Mouse (Mus musculus) MEL (cell line): ENCODE results near the gene Tril. TPM values are rescaled to one million over a fixed set of nuclear protein-coding genes. Genes with fewer than 3 reads are reported as not detected.

ENCODE experiments used
- DNase-seq: peaks from one replicate; pipeline ENCODE4 v3.0.0; 2011; ENCODE audit warnings: low read depth, low spot score
- H3K27ac ChIP-seq: 2 replicates; pipeline ENCODE4 v1.5.1; 2012; ENCODE audit warnings: low read depth, mild to moderate bottlenecking, control low read depth, low read length, moderate library complexity; ENCODE audit not compliant: control insufficient read depth
- H3K27me3 ChIP-seq, 2 experiments: fragments of 150-350 bp in 1 of 2; sonication (generic) in 1 of 2; 2 replicates each; pipeline ENCODE4 v1.6.1; 2012; ENCODE audit warnings: low read length in 2 of 2, mild to moderate bottlenecking in 2 of 2, improper control_type of control experiment in 1 of 2, moderate library complexity in 1 of 2; ENCODE audit not compliant: insufficient read depth in 2 of 2, control insufficient read depth in 1 of 2
- H3K36me3 ChIP-seq, 2 experiments: 2 replicates each; pipeline ENCODE4 v1.6.1; 2012 to 2014; ENCODE audit warnings: low read length in 2 of 2, improper control_type of control experiment in 1 of 2, inconsistent platforms in 1 of 2, mild to moderate bottlenecking in 1 of 2; ENCODE audit not compliant: insufficient read depth in 2 of 2, control insufficient read depth in 1 of 2
- H3K4me1 ChIP-seq, 2 experiments: fragments of 150-350 bp in 1 of 2; sonication (generic) in 1 of 2; 2 replicates each; pipeline ENCODE4 v1.6.1; 2012; ENCODE audit warnings: low read length in 2 of 2, improper control_type of control experiment in 1 of 2, mild to moderate bottlenecking in 1 of 2; ENCODE audit not compliant: insufficient read depth in 2 of 2, control insufficient read depth in 1 of 2
- H3K4me3 ChIP-seq, 2 experiments: fragments of 150-350 bp in 1 of 2; sonication (generic) in 1 of 2; 2 replicates each; pipeline ENCODE4 v1.5.1; 2012; ENCODE audit warnings: low read depth in 2 of 2, low read length in 2 of 2, mild to moderate bottlenecking in 2 of 2, moderate library complexity in 2 of 2, control low read depth in 1 of 2, improper control_type of control experiment in 1 of 2; ENCODE audit not compliant: control insufficient read depth in 1 of 2, insufficient read depth in 1 of 2
- H3K79me2 ChIP-seq: 2 replicates; pipeline ENCODE4 v1.6.1; 2012; ENCODE audit warnings: mild to moderate bottlenecking, low read length, moderate library complexity; ENCODE audit not compliant: control insufficient read depth, poor library complexity, insufficient read depth
- H3K9ac ChIP-seq: 2 replicates; pipeline ENCODE4 v1.6.1; 2012; ENCODE audit warnings: low read depth, mild to moderate bottlenecking, control low read depth, low read length, moderate library complexity; ENCODE audit not compliant: control insufficient read depth, poor library complexity, severe bottlenecking
- H3K9me3 ChIP-seq: fragments of 150-350 bp; sonication (generic); replicated peaks from 2 replicates; pipeline ENCODE4 v1.6.1; 2012; ENCODE audit warnings: mild to moderate bottlenecking, low read length, improper control_type of control experiment, moderate library complexity; ENCODE audit not compliant: insufficient read depth
- CHD1 ChIP-seq: IDR thresholded peaks from 2 replicates; pipeline ENCODE4 v1.6.1; 2012; ENCODE audit warnings: low read depth, mild to moderate bottlenecking, inconsistent platforms, low read length, improper control_type of control experiment
- KAT2A ChIP-seq: conservative IDR thresholded peaks from 2 replicates; pipeline ENCODE4 v1.6.1; 2012; ENCODE audit warnings: low read depth, low read length, improper control_type of control experiment, inconsistent platforms
- TBP ChIP-seq: IDR thresholded peaks from 2 replicates; pipeline ENCODE4 v1.8.0; 2011; ENCODE audit warnings: low read depth, low read length, improper control_type of control experiment
- polyA plus RNA-seq, 2 experiments: library from polyadenylated mRNA; stranded (reverse) in 1 of 2; unstranded in 1 of 2; fragments of >175 nt in 1 of 2; fragments of >200 nt in 1 of 2; gene quantifications; 2 replicates each; pipeline versions ENCODE4 v1.2.1 to v1.2.4; 2012; ENCODE audit warnings: low replicate concordance in 2 of 2, low read depth in 1 of 2; ENCODE audit not compliant: insufficient read length in 2 of 2, insufficient read depth in 1 of 2, missing spikeins in 1 of 2
- total RNA-seq: library from RNA; depleted of rRNA; stranded (reverse); fragments of 300-350 nt; gene quantifications from 2 replicates; pipeline ENCODE4 v1.2.3, GENCODE M21; 2012; rRNA removed

Tril gene
- total and polyA plus RNA-seq, 3 experiments: not detected

DNA sequence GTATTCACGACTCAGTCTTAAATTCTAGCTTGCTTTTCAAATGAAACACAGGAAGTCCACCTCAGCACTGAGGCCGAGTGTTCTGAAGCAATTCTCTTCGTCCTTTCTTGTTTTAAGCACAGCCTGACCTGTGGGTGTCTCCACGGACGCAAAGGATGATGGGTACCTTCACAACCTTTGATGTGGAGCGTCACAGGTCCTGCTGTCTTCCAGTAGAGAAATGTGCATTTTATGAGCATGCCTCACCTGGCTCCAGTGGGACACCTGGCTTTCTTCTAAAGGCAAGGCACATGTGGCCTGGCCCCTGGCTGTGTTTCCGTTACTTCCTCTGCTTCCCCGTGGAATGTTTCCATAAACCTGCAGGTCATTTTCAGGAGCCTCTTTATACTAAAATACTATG, 54.9 kb downstream of the Tril start:
- H3K9ac ChIP-seq: no peak overlapping the region
- no peak overlapping the region for H3K27ac ChIP-seq
- no peak for DNase-seq
- TF ChIP-seq KAT2A (no peak), CHD1 (no peak), TBP (no peak)
- no peaks in the 10 kb centered on the region for H3K27me3 ChIP-seq
- H3K4me1 ChIP-seq: no peaks in the 10 kb centered on the region
- no peaks in the 10 kb centered on the region for H3K9me3 ChIP-seq
- no peaks in the 10 kb centered on the region for H3K79me2 ChIP-seq
- no peaks in the 10 kb centered on the region for H3K36me3 ChIP-seq
- H3K4me3 ChIP-seq: no peak overlapping the region

Other genes with a start within 250 kb of the Tril start
- gene Cpvl, start 157.8 kb upstream of the Tril start, total RNA-seq: not detected in 2 replicates
- not detected for gene Cpvl, start 157.8 kb upstream of the Tril start, polyA plus RNA-seq
- gene Chn2, start 218.7 kb upstream of the Tril start, total RNA-seq: not detected in 2 replicates
- not detected for gene Chn2, start 218.7 kb upstream of the Tril start, polyA plus RNA-seq